Mouse (Mus musculus) ZHBTc4 (cell line): Measurements from ENCODE around the gene Unc5cl.
A peak's percentile ranks its signal among the peaks of the same experiment; 100 is the strongest.

Experiments
- DNase-seq: peaks from one replicate; pipeline ENCODE4 v3.0.0-alpha.2; 2011; ENCODE audit warnings: low read depth, low spot score

The Unc5cl gene

DNA sequence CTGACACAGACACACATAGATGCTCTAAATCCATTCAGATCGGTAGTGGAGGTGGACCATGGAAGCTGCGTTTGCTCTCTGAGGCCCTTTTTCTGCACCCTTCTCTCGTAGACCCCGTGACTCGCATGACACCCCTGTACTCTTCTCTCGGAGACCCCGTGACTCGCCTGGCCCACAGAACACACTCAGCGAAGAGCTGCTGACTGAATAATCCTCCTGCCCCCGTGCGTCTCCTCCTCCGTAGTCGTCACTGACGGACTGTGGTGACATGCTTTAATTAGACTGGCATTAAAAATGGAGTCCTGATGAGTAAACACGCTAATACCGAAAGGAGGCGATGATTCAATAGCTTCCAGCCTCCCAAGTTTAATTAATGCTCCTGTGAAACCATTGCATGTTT is 84.6 kb downstream of the Unc5cl start:
- no peak for DNase-seq

DNA sequence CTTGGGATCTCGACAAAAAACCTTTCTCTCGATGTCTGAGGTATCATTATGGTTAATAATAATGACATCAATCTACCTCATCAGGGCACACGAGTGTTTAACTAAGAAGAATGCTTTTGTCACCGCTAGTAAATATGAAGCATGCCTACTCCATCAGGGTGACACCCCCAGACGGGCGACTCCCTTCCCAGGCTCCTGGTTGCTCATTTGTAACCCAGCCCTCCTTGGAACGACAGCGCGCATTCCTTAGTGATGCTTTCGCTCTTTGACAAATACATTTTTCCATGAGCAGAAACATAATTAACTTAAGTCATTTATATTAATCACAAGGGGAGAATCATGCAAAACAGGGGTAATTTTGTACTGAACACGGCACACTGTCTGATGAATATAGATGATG is 88.0 kb downstream of the Unc5cl start:
- no peak for DNase-seq

DNA sequence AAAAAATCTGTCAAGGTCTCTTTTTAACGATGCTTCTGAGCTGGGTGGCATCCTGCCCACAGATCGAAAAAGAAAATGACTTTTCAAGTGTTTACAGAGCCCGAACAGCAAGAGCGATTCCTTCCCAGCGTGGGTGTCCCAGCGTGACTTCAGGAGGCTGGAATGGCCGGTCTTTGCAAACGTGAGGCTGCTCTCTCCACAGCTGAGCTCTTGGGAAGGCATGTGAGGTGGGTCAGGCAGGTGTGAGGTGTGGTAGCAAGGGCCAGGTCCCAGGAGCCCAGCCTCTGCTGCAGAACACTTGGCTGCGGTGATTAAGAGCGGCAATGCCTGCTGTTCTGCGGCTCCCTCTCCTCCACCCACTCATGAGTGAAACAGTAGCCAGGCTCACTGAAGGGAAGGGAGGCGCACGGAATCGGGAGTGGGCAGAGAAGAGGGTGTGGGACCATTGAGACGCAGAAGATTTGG is 88.6 kb downstream of the Unc5cl start:
- DNase-seq: peak; percentile 14

DNA sequence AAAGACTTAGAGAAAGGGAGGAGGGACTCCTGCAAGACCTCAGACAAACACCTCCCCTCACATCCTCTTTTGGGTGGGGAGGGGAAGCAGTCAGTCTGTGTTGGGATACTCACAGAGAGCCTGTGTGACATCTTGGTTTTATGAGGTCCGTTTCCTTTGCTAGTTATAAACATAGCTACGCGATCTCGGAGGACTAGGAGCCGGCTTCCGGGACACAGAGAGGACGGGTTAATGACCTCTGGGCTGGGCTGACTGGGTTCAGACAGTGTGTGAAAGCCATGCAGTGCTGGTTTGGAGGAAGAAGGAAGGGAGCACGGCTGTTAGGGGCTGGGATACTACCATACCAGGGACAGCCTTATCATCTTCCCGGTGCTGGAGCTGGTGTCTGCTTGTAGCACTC is 90.0 kb downstream of the Unc5cl start:
- no peak for DNase-seq

DNA sequence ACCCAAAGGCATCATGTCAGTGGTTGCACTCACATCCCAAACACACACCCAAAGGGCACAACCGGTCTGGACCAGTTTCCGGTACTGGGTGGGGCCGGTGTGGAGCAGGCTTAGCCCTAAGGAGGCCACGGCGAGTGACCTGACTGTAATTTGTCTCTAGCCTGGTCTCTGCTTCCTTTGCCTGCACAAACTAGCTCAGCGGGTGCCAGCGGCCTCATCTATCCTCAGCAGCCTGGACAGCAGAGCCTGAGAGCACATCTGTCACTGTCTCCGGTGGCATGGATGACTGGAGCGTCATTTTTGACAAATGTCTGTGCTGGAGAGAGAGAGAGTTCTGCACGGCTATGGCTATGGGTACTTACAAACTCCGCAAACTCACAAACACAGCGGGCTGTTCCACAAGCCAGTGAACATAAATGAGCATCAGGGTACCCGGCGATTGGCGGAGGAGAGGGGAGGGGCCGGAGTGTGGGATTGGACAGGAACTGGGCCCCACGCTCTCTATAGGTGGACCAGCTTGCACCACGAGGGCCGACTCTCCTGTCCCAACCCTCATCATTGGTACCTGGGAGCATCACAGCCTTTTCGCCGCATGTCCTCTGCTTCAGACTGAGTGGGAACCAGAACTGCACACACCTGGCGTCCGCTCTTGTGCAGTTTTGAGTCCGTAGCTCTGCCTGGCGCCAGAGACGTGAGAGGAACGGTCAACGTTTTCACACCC is 90.7 kb downstream of the Unc5cl start:
- DNase-seq: peak; percentile 65

DNA sequence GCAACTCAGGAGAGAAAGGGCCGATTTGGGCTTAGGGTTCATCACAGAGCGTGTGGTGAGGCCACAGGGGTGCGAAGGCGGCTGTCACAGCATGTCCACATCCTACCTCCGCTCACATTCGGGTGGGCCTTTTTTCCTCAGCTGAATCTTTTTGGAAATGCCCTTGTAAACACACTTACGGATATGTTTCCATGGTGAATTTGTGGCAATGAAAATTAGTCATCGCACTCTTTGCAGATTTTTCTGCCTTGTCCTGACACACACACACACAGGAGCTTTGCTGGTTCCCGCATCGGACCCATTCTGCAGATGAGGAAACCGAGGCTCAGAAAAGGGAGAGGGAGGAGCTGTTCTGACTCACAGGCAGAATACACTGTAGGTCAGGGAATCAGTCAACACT is 91.3 kb downstream of the Unc5cl start:
- DNase-seq: no peak

DNA sequence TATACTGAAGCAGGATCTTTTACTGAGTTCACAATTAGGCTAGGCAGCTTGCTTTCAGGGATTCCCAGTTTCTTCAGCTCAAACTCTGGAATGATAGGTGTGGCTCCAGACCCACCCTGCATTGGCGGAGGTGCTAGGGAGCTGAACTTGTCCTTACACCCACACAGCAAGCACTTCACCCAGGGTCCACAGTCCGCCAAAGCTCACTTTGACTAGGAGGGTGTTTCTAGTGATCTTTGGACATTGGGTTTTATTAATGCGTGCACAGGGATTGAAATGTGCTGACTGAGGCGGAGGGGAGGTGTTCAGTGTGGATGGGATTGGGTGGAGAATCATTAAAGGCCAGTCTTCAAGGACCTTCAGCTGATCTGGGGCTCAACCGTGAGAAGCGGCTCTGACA is 93.0 kb downstream of the Unc5cl start:
- DNase-seq: peak; percentile 50

DNA sequence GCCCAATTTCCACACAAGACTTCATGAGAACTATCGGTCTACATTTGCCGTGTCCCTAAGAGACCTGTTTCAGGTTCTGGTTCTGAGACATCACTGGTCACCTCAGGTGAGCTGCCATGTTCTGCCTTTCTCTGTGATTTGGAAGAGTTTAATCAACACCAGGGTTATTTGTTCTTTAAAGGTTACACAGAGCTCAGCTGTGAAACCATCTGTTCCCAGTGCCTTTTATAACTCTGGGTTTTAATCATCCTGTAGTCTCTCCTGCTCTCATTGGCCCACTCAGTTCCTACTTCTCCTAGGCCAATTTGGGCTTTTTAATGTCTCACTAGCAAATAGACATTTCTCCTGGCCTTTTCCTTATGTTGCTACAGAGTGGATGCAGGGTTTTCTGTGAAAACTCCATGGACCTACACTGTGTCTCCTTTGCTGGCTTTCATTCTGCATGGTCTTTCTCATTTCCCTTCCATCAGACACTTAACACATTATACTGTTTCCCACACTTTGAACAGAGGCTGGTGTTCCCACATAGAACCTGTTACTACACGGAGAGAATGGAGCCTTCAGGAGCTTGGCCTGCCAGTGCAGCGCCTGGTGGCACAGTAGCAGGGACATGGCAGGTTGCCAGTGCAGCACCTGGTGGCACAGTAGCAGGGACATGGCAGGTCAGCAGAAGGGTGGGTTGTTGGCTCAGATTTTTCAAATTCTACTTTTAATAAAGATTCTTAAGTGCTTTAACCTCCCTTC is 97.3 kb downstream of the Unc5cl start:
- no peak for DNase-seq

DNA sequence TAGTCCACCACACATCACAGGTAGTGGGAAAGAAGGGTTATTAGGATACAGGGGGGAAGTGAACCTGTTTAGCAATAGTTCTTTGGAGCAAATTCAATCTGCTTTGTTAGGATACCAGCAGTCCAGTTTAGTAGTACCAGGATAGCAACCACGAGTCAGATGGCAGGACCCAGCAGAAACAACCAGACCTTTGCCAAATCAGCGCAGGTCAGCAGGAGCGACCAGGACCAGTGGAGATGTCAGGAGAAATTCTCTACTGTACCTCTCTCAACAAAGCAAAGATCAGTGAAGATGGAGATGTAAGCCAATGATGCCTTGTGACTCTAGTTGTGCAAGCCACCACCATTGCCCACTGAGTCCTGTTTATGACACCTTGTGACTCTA is 97.8 kb downstream of the Unc5cl start:
- no peak for DNase-seq

DNA sequence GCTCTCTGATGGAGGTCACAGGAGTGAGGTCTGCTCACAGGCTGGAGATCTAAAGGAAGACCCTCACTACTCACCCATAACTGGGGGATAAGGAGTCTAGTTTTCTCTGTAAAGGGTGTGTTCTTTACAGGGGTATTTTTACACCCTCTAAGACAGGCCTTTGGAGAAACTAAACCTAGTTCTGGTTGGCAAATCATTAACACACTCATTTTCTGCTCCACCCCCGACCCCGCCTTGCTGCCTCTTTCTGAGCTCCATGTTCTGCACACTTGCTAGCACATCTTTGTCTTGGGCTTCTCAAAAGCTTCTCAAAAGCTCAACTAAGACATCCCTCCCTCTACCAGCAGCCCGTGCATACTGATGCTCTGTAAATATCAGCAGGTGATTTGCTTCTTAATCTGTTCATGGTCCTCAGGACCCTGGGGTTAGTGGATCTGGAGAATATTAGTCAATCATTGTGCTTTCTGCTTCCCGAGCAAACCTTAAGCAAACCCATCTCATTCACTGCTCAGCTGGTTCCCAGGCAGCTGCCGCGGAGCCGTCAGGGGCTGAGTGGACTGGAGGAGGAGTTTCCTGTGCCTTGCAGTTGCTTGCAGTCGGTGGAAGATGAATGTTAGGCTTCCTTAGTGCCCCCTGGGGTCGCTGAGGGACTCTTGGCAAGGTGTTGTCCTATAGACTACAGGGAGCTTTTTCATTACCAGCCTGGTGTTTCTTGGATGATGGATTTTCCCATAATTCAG is 101.7 kb downstream of the Unc5cl start:
- no peak for DNase-seq

DNA sequence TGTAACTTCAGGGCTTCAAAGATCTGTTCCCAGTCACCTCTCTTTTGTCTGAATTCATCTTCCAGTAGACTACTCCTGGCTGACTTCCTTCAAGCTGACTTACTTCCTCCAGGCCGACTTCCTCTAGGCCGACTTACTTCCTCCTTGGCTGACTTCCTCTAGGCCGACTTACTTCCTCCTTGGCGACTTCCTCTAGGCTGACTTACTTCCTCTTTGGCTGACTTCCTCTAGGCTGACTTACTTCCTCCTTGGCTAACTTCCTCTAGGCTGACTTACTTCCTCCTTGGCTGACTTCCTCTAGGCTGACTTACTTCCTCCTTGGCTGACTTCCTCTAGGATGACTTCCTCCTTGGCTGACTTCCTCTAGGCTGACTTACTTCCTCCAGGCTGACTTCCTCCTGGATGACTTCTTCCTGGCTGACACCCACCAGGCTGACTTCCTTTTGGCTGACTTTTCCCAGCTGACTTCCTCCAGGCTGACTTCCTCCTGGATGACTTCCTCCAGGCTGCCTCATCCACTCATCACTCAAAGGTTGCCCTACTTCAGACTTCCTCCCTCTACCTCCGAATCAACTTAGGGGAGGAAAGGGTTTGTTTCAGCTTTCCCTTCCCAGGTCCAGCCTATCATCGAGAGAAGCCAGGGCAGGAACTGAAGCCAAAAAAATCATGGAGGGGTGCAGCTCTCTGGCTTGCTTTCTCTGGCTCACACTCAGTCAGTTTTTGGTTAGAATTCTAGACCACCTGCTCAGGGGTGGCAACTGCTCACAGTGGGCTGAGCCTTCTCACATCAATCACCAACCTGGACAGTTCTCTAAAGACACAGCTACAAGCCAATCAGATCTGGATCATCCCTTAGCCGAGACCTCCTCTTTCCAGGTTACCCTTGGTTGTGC is 103.4 kb downstream of the Unc5cl start:
- DNase-seq: no peak

DNA sequence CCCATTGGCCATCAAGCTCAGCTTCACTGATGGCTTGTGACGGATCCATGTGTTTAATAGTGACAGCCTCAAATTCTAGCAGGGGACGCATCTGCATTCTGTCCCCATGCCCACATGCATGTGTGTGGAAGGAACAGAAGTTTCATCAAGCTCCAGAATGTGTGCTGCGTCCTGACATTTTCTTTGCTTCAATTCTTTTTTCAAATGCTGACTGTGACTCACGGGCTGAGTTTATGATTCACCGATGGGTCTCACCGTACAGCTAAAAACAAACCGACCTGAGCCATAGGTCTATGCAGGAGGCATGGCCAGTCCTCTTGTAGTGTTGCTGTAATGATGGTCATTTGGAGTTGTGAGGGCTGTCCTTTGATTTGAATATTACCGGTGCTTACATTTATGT is 110.2 kb downstream of the Unc5cl start:
- DNase-seq: no peak

DNA sequence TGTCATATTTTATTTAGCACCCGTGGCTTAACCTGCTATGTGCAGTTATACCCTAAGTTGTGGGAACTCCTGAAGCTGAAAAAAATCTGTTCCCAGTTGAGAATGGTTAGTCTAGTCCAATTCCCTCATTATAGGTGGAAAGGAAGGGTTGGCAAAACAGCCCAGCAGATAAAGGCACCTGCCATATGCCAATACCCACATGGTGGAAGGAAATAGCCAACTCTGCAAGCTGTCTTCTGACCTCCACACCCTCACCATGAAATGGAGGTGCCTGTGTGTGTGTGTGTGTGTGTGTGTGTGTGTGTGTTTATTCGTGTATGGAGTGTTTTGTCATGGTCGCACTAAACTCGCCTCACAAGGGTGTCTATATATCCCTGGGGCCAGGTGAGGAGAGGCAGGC is 115.0 kb downstream of the Unc5cl start:
- DNase-seq: no peak

DNA sequence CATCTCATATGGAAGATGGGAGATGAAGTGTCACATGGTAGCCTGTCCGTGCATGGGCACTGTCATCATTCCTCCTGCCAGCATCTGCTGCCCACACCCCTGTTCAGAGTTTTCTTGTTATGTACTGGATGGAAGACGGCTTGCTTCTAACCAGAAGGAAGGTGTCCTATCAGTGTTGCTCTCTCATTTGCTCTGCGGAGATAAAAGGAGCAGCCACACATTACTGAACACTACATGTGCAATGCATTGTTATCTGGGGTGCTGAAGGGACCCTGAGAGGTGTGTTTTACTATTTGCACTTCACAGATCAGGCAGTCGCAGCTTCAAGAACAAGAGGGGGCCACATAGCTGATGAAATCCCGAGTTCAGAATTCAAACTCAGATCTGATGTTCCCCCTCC is 126.5 kb downstream of the Unc5cl start:
- DNase-seq: no peak

DNA sequence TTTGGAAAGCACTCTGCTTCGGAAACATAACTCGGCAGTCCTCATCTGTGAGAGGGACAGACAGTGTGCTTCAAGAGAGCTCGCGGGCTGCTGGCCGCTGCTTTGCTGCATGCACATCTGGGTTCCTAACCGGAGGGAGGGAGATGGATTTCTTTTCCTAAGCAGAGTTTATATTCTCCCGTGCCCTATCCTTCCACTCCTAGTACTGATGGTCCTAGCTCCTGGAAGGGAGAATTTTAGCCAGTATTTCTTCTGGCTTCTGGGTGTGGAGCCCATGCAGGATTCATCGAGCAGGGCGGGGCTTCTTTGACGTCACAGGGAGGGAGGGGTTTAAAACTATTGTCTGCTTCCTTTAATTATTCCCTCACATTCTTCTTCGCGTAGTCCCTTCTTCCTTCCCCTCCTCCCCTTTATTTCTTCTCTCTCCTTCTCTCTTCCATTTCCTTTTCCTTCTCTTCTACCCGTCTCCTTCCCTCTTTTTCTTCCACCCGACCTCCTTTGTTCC is 127.8 kb downstream of the Unc5cl start:
- peak; percentile 26 for DNase-seq

DNA sequence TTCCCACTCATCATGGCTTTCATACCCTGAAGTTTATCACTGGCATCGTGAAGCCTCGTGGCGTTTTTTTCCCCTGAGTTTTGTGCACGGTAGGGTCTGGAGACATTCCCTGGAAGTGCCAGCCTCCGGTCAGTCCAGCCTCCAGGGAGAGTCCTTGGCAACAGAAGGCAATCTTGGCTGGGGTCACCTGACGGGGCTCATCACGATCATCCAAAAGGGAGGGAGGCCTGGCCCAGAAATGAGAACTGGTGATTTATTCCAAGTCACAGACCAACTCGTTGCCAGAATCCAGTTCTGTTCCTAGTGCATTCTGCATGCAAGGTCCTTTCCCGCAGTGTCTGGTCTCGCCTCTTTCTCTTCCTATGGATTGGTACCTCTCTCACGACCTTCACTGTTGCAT is 128.7 kb downstream of the Unc5cl start:
- DNase-seq: no peak

DNA sequence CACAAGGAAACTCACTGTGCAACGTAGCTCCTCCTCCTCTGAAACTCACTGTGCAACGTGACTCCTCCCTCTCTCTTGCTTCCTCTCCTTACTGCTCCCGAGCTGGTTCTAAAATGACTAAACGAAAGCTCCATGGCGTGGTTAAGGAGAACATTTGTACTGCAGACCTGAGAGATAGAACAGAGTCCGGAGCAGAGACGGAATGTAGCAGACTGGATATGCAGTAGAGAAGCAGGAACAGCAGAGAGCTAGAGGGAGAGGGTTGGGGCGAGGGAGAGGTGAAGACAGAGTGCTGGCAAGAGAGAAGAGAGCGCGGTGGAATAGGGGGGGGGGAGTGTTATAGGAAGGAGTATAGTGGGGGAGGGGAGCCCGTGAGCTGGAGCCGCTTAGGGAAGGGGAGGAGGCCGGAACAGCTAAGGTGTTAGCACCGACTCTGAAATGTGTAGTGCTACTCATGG is 131.2 kb downstream of the Unc5cl start:
- DNase-seq: peak; percentile 55

DNA sequence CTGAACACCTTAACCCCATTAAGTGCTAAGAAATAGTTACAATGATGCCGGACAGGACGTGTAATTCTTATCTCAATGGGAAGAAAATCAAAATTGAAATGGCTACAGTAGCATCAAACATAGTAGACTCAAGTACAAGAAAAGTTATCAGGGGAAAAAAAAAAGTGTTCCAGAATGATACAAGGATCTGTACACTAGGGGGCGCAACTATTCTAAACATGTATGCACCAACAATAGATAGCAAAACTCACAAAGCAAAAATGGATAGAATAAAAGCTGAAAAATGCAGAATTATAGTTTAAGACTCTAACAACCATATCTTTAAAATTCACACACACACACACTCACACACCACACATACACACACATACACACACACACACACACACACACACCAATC is 134.0 kb downstream of the Unc5cl start:
- DNase-seq: peak; percentile 60
